Mouse (Mus musculus): ENCODE measurements at regions not wholly inside any gene's neighbourhood (a gene's known extent, or its start where the extent isn't known, plus 50 kb on each side); places are given as distances from the start of the nearest gene placed in this dataset.
"Not testable (repeated sequence)": the region's sequence is repeated elsewhere in the genome, so short reads cannot be mapped to it uniquely, and the experiment has no call there.

- ATAC-seq; H3K27me3 ChIP-seq; H3K4me3 ChIP-seq (replicated peaks); H3K27ac ChIP-seq; H3K4me1 ChIP-seq (replicated peaks); H3K36me3 ChIP-seq; H3K9ac ChIP-seq (replicated peaks); H3K9me3 ChIP-seq; H3K4me2 ChIP-seq (replicated peaks): not testable (repeated sequence)
Observed at GRCm38 (mm10) chr12:18606126-18606525, 91.8 kb downstream of the 5730507C01Rik start.

- ATAC-seq = peak; percentile 94
- Histone ChIP-seq H3K4me3 (replicated peaks) (peak overlapping the region; percentile 60), H3K4me2 (replicated peaks) (peak overlapping the region; percentile 58), H3K4me1 (replicated peaks) (no peaks in the 10 kb centered on the region), H3K27me3 (no peaks in the 10 kb centered on the region), H3K9ac (replicated peaks) (peak overlapping the region; percentile 67), H3K36me3 (no peaks in the 10 kb centered on the region), H3K9me3 (peaks cover 5% of the 10 kb centered on the region; the same call in 1 of the 2 replicates), H3K27ac (peak overlapping the region; percentile 58; the same call in 1 of the 2 replicates)
- WGBS = under 1% methylated on average over 37 of the region's 38 CpGs
Observed at GRCm38 (mm10) chr12:18609835-18610234, 95.5 kb downstream of the 5730507C01Rik start.

DNA sequence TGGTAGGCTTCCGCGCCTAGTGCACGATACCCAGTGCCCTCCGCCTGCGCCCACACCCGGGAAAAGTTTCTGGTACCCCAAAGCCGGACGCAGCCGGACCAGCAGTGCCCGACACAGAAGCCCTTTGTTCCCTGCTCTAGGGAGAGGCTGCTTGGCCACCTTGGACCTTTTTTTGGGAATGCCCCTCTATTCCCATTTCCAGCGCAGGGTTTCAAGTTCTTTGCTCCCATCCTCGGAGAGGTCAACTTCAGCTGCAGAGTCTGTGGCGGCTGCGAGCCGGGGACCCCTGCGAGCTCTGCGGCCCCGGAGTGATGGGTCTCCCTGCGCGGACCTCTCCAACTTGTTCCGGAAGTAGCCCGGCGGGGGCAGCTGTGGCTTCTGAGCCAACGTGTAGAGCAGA, 96.3 kb downstream of the 5730507C01Rik start:
- H3K27ac ChIP-seq; H3K4me1 ChIP-seq (replicated peaks); ATAC-seq; H3K9me3 ChIP-seq; H3K36me3 ChIP-seq; H3K27me3 ChIP-seq: not testable (repeated sequence)
- peak overlapping the region; percentile 67 for H3K9ac ChIP-seq (replicated peaks)
- H3K4me3 ChIP-seq (replicated peaks) = peak overlapping the region; percentile 60
- H3K4me2 ChIP-seq (replicated peaks) = peak overlapping the region; percentile 58
- 5% methylated on average over 24 of the region's 24 CpGs for WGBS

Measured in midbrain, embryonic 13.5 days (tissue).